Mouse (Mus musculus) olfactory bulb, adult 2 months (tissue): Measurements from ENCODE around the gene Rfx8.

Experiments used
- CTCF ChIP-seq: fragments of 200-500 bp; IDR thresholded peaks from 2 replicates; pipeline ENCODE4 v1.5.1; 2012; ENCODE audit warnings: low read depth, mild to moderate bottlenecking, low read length, moderate library complexity; ENCODE audit not compliant: insufficient read depth
- POLR2A ChIP-seq: fragments of 200-500 bp; IDR thresholded peaks from 2 replicates; pipeline ENCODE4 v1.6.1; 2012; ENCODE audit warnings: mild to moderate bottlenecking, low read depth, low read length, moderate library complexity; ENCODE audit not compliant: insufficient read depth

DNA sequence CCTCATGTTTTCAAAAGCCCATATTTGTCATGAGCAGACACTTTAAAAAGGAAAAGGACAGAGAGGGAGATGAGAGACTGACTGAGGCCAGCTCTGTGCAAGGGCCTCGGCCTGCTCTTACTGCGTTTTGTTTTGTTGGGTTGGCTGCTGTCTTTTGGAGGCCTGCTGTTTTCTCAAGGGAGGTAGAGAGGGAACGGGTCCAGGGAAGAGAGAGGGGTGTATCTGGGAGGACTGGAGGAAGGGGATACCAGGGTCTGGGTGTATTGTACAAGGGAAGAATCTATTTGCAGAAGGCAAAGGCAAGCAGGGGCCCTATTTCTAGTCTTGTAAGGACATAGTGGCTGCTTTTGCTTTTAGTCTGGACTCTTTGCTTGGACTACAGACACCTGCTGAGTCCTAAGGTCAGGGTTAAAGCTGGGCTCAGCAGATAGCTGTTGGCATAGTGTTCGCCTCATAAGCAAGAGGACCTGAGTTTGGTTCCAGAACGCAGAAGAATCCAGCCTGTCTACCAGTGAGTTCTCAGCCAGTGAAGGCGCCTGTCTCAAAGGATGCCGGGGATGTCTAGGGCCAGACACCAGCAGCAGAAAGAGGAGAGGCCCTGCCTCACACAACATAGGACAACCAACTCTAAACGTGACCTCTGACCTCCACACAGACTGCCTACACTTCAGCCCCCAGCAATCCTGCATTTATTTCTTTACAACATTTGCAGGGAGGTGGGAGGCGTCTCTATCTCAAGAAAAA, 48.3 kb downstream of the Rfx8 start:
- TF ChIP-seq CTCF, result no peak
- TF ChIP-seq POLR2A, result no peak
